Mouse (Mus musculus) adrenal gland (tissue): Measurements from ENCODE around the gene Atp5b.
"Not testable (repeated sequence)": the region's sequence is repeated elsewhere in the genome, so short reads cannot be mapped to it uniquely, and the experiment has no call there.

Experiments used
- intact Hi-C: fragments of 180-260 bp; cut with DNase I; formaldehyde crosslinking; loops from one replicate; pipeline ENCODE4 v1.15.1; 2025
- long read RNA-seq, 2 experiments: library from polyadenylated mRNA; unstranded; transcript quantifications; one replicate each; pipeline ENCODE4 v2.0.0; 2020; ENCODE audit warnings: borderline replicate concordance in 1 of 2; ENCODE audit not compliant: insufficient replicate concordance in 1 of 2

The Atp5b gene
- long read RNA-seq, experiment 1, transcript Atp5b-205 (5 exons, 1,131 nt) = minor isoform, 9 of 764 reads
- long read RNA-seq, experiment 1, transcript Atp5b-201 (10 exons, 1,916 nt) = major isoform, 682 of 764 reads
- long read RNA-seq, experiment 1, partial matches to known transcripts = 65 of 764 reads
- long read RNA-seq, experiment 1, other reads (novel, unspliced or antisense) = 8 of 764 reads
- long read RNA-seq, experiment 2, transcript Atp5b-205 (5 exons, 1,131 nt) = minor isoform, 7 of 768 reads
- long read RNA-seq, experiment 2, transcript Atp5b-201 (10 exons, 1,916 nt) = major isoform, 687 of 768 reads
- long read RNA-seq, experiment 2, partial matches to known transcripts = 66 of 768 reads
- long read RNA-seq, experiment 2, other reads (novel, unspliced or antisense) = 8 of 768 reads

DNA sequence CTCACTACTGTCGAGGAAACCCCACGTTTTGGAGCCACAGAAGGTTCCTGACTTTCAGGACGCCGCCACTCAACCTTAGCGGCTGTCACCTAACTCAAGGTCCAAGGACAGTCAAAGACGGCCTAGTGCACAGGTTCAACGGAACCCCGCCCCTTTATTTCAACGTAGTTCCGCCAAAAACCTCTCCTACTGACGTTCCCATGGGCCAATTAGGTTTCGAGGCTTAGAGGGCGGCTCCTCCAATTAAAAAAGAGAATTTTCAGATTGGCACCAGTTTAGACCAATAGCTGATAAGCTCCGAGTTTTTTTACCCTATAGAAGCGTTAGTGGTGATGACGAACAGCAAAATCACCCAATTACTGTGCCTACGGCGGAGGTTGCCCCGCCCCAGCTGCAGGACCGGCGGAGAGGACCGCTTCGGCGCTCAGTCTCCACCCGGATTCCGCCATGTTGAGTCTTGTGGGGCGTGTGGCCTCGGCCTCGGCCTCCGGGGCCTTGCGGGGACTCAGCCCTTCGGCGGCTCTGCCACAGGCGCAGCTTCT, at the start of gene Atp5b:
Gene Atp5b (plus strand): TSS at position 394 of the 542 bp plus-strand sequence.
- intact Hi-C loops = no loop called here

- intact Hi-C loops = no loop called here
Observed at GRCm38 (mm10) chr10:128036746-128037425, 46.2 kb upstream of the Atp5b start.

DNA sequence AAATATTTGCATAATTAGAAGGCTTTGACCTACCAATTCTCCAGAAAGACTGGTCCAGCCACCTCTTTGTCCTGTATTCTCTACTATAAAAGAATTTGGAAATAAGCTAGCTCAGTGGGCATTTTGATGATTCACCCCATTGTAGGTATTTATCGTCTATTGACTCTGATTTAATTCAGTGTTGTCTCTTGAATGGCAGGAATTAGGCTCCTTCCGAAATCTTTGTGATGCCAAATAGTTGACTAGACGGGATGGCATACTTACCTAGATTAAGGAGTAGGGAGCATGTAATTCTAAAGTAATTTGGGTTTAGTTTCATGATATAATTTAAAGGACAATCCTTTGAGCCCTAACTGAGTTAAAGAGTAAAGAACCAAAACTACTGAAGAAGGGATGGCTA, 45.2 kb upstream of the Atp5b start:
- intact Hi-C loops = no loop called here

DNA sequence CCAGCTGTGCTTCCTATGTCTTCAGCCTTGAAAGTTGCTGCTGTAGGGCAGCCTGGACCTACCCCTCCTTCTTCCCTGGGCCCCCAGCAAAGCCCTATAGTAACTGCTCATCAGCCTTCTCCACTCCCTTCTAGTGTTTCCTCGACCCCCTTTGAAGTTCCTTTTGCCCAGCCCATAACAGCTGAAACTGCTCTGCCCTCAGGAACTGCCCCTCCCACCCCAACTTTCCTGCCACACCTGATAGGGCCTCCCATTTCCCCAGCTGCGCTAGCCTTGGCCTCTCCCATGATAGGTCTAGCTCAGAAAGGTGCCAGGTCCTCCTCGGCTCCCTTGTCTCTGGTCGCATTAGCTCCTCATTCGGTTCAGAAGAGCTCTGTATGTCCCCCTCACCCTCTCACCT, 43.9 kb upstream of the Atp5b start:
- intact Hi-C loops = no loop called here

DNA sequence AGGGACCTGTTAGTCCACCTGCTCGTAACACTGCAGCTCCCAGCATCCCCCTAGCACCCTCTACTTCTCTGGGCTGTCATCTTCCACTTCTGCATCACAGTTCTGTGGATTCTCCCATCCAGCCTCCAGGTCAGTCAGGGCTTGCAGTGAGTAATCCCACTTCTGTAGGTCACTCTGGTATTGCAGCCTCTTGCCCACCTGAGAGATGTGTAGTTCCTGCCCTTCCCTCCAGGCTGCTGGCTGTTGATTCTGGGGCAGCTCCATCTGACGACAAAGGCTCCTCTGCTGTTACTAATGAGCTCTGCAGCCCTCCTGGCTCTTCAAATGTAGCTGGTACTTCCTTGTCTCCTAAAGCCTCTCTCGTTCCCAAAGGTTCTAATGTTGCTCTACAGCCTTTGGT, 43.2 kb upstream of the Atp5b start:
- intact Hi-C loops = no loop called here

DNA sequence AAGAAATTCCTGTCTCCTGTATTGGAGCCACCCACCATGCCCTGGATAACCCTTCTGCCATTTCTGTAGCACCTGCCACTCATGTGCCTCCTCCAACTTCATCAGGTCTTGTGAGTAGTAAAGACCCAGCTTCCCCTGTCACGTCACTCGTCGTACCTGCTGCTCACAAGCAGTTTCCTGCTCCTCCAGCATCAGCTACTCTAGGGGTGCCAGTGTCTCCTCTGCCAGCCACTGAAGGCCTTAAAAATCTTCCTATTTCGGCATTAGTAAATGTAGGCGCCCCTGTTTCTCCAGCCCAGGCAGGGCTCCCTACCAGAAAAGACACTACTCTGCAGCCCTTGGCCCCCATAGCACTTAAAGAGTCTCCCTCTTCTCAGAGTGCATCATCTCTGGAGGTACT, 42.8 kb upstream of the Atp5b start:
- intact Hi-C loops = no loop called here

GRCm38 (mm10) chr10:128041636-128042035, 41.4 kb upstream of the Atp5b start:
- intact Hi-C loops = no loop called here

DNA sequence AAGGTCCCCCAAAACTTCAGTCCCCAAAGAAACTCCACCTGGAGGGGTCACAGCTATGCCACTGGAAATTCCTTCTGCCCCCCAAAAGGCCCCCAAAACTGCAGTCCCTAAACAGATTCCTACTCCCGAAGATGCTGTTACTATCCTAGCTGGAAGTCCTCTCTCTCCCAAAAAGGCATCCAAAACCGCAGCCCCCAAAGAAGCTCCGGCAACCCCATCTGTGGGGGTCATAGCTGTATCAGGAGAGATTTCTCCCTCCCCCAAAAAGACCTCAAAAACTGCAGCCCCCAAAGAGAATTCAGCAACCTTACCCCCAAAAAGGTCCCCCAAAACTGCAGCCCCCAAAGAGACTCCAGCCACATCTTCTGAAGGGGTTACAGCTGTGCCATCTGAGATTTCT, 40.6 kb upstream of the Atp5b start:
- intact Hi-C loops = no loop called here

- intact Hi-C loops = no loop called here
Observed at GRCm38 (mm10) chr10:128043041-128043835, 39.8 kb upstream of the Atp5b start.

DNA sequence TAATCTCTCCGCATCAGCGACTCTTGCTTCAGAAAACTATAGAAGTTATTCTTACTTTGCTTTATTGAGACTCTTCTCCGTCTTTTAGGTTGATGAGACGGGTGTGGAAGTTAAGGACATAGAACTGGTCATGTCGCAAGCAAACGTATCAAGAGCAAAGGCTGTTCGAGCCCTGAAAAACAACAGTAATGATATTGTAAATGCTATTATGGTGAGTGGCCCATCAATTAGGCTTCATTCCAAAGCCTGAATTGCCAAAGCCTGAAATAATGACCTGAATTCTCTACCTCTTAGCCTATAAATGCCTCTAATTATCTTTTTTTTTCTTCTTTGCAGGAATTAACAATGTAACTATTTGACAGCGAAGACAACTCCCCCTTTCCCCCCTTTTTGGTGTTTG, 34.9 kb upstream of the Atp5b start:
- intact Hi-C loops = no loop called here

GRCm38 (mm10) chr10:128049741-128050140, 33.3 kb upstream of the Atp5b start:
- intact Hi-C loops = no loop called here

DNA sequence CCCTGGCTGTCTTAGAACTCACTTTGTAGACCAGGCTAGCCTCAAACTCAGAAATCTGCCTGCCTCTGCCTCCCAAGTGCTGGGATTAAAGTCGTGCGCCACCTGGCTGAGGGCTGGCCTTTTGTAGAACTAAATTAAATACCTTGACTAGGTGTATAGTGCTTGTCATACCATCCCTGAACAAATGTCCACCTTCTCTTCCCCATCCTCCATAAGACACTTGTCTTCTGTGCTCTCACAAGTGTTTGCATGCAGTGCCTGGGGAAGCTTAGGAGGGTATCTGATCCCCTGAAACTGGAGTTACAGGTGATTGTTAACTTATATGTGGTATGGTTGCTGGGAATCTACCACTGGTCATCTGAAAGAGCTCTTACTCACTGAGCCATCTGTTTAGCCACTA, 32.7 kb upstream of the Atp5b start:
- intact Hi-C loops = no loop called here

GRCm38 (mm10) chr10:128051589-128051988, 31.5 kb upstream of the Atp5b start:
- intact Hi-C loops = no loop called here

GRCm38 (mm10) chr10:128052136-128052535, 30.9 kb upstream of the Atp5b start:
- intact Hi-C loops = not testable (repeated sequence)

- intact Hi-C loops = no loop called here
Observed at GRCm38 (mm10) chr10:128053001-128053400, 30.1 kb upstream of the Atp5b start.

DNA sequence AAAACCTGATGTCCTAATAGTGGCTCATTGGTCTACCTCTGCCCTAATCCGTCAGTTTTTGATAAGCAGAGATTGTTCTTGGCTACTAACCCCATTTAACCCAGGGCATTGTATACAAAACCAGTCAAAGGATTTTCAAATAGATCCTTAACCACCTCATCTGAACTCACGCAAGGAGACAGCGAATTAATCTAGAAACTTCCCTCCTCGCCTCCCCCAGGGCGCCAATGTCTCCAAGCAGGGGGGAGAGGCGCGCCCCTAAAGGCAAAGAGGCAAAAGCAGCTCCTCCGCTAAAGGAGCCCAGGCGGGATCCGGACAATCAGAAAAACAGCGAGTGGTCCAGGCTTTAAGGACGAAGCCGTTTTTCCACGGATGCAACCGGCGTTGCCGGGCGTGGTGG, 24.9 kb upstream of the Atp5b start:
- intact Hi-C loops = no loop called here

DNA sequence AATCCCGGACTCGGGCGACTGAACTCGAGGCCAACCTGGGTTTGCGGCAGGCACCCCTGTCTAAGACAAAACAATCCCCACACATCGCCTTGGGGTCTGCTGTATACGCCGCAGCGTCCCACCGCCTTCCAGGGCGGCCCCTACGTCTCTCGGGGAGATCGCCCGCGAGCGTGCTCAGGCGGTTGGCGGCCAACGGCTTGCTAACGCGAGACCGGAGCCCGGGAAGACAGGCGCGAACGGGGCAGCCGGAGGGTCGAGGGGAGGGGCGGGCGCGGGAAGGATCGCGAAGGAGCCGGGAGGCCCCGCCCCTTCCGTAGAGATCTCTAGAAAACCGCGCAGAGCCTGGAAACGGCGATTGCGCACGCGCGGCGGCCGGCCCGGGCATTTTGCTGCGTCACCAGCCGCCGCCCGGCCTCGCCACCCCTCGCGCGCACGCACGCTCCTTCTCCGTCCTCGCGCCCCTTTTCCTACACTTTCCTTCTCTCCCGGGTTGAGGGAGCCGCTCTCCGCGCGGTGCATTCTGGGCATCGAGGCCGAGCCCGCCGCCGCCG, 24.4 kb upstream of the Atp5b start, which contains the start of gene Ptges3:
Gene Ptges3 (plus strand): TSS at position 354 of the 551 bp plus-strand sequence.
- intact Hi-C loops = no loop called here

- intact Hi-C loops = no loop called here
Observed at GRCm38 (mm10) chr10:128059207-128059981, 23.7 kb upstream of the Atp5b start.

DNA sequence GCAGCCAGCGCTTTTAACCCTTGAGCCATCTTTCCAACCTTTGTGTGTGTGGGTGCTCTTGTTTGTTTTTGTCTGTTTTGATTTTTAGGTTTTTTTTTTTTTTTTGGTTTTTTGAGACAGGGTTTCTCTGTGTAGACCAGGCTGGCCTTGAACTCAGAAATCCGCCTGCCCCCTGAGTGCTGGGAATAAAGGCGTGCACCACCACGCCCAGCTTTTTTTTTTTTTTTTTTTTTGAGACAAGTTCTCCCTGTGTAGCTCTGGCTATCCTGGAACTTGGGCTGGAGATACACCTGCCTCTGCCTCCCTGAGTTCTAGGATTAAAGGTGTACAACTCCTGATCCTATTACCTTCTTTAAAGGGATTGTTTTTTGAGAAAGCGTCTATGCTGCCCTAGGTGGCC, 22.0 kb upstream of the Atp5b start:
- intact Hi-C loops = no loop called here

GRCm38 (mm10) chr10:128062221-128062989, 20.7 kb upstream of the Atp5b start:
- intact Hi-C loops = no loop called here
